Mouse (Mus musculus): ENCODE results near the gene Dazap1.

DNA sequence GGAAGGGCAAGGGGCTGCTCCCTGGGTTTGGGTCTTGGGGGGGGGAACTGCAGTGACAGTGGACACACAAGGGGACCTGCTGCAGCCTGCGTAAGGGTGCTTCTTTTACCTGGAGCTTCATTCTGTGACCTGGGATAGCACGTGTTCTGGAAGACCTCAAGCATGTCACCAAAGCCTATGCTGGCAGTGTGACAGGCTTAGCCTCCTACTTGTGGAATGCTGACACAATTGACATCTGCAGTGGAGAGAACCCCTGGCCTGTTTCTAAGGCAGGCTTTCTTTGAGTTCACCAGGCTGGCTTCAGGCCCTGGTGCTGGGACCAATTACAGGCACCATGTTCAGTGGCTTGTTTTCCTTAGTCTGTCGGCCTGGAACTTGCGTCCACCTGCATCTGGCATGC, 33.0 kb downstream of the Dazap1 start:
- TF ChIP-seq CTCF (IDR thresholded peaks at IDR 0.05; ENCODE audit: low read depth), result no peak
- no peak for TF ChIP-seq EP300 (IDR thresholded peaks at IDR 0.05; ENCODE audit: low read depth)
